Comparison of ENCODE assay signal across 8 mouse cellular contexts in genomic region chr9:108569381-108570206, GRCm38 (mm10). TPM values are rescaled to one million over a fixed set of nuclear protein-coding genes. Genes with fewer than 3 reads are reported as not detected.
A peak's percentile ranks its signal among the peaks of the same experiment; 100 is the strongest.
DNase-seq lines count a peak whose midpoint lies in the region; ATAC-seq and TF ChIP-seq lines count a peak whose summit lies in the region.

Gene Dalrd3, plus strand, starts transcription at chr9:108569886.

- H3K36me3 ChIP-seq in embryonic facial prominence, embryonic 13.5 days = peaks cover 54% of the 10 kb centered on the region
- no peaks in the 10 kb centered on the region for H3K36me3 ChIP-seq in kidney, adult 2 months (ENCODE audit: control insufficient read depth, insufficient read depth, low read length)
- peaks cover 52% of the 10 kb centered on the region for H3K36me3 ChIP-seq in limb, embryonic 15.5 days

- H3K4me3 ChIP-seq in embryonic facial prominence, embryonic 13.5 days = peak within 1 kb of the TSS; percentile 68
- H3K4me3 ChIP-seq in kidney, adult 2 months (ENCODE audit: insufficient read depth, low read depth, low read length) = peak within 1 kb of the TSS; percentile 90
- peak within 1 kb of the TSS; percentile 63 for H3K4me3 ChIP-seq in limb, embryonic 15.5 days

- peaks cover 51% of the 10 kb centered on the region for H3K4me1 ChIP-seq in embryonic facial prominence, embryonic 13.5 days
- peaks cover 10% of the 10 kb centered on the region; the same call in 1 of the 2 replicates for H3K4me1 ChIP-seq in kidney, adult 2 months (ENCODE audit: control insufficient read depth, insufficient read depth, low read length)
- H3K4me1 ChIP-seq in limb, embryonic 15.5 days = peaks cover 50% of the 10 kb centered on the region

- peak; percentile 95 for DNase-seq in 3T3-L1 (ENCODE audit: low read depth, low spot score)
- peak; percentile 94 to 96 for DNase-seq in adrenal gland, postnatal 36 days
- DNase-seq in heart, adult 18-20 months = peak; percentile 89 to 95
- peak; percentile 98 for DNase-seq in kidney, adult 2 months
- DNase-seq in monocyte, adult 2 months (ENCODE audit: low read depth in 1 of 2, low spot score in 2 of 2) = peak; percentile 58 to 78
- peak; percentile 92 to 94 for DNase-seq in spleen, postnatal 36 days (ENCODE audit: low spot score in 2 of 2)

- no peak for TF ChIP-seq CTCF in kidney, adult 2 months (conservative IDR thresholded peaks at IDR 0.05; ENCODE audit: insufficient read depth, insufficient read length, low read depth, low read length)

- peak; percentile 45 for ATAC-seq in embryonic facial prominence, embryonic 13.5 days (ENCODE audit: insufficient number of reproducible peaks, insufficient read depth, low FRiP score, low TSS enrichment, low read depth)
- peak; percentile 55 for ATAC-seq in limb, embryonic 15.5 days (ENCODE audit: insufficient number of reproducible peaks, low FRiP score, low TSS enrichment, low read depth)

- TF ChIP-seq POLR2A in kidney, adult 2 months (IDR thresholded peaks at IDR 0.05; ENCODE audit: low read depth, low read length) = no peak

- peak within 1 kb of the TSS; percentile 99 for H3K4me2 ChIP-seq in embryonic facial prominence, embryonic 13.5 days
- H3K4me2 ChIP-seq in limb, embryonic 15.5 days = peak within 1 kb of the TSS; percentile 98

- H3K27ac ChIP-seq in embryonic facial prominence, embryonic 13.5 days = peak within 1 kb of the TSS; percentile 73
- peak within 1 kb of the TSS; percentile 35 for H3K27ac ChIP-seq in kidney, adult 2 months (ENCODE audit: insufficient read depth, low read depth, low read length)
- H3K27ac ChIP-seq in limb, embryonic 15.5 days = peak within 1 kb of the TSS; percentile 96

- WGBS in embryonic facial prominence, embryonic 13.5 days = 5% methylated on average over 42 of the region's 42 CpGs
- WGBS in kidney, adult 2 months = 5% methylated on average over 42 of the region's 42 CpGs
- 6% methylated on average over 42 of the region's 42 CpGs for WGBS in limb, embryonic 15.5 days

- H3K9me3 ChIP-seq in embryonic facial prominence, embryonic 13.5 days = no peaks in the 10 kb centered on the region
- H3K9me3 ChIP-seq in limb, embryonic 15.5 days = no peaks in the 10 kb centered on the region

- peak within 1 kb of the TSS; percentile 78 for H3K9ac ChIP-seq in embryonic facial prominence, embryonic 13.5 days
- peak within 1 kb of the TSS; percentile 55 for H3K9ac ChIP-seq in limb, embryonic 15.5 days

- H3K27me3 ChIP-seq in embryonic facial prominence, embryonic 13.5 days = no peaks in the 10 kb centered on the region
- H3K27me3 ChIP-seq in kidney, adult 2 months (replicated peaks; ENCODE audit: control insufficient read depth, insufficient read depth, low read length) = no peaks in the 10 kb centered on the region
- H3K27me3 ChIP-seq in limb, embryonic 15.5 days = no peaks in the 10 kb centered on the region

RNA-seq across cellular contexts. Expression of gene Dalrd3, which starts in this region (rescaled TPM):
- 10 to 100 TPM; 61.1 to 72.7 TPM for total RNA-seq in adrenal gland, postnatal 36 days (2021)
- 176 and 185 TPM in 2 replicates for polyA plus RNA-seq in embryonic facial prominence, embryonic 13.5 days (2015; fragmentation: Nextera tagmentation; extraction: Ambion mirVana)
- total RNA-seq in heart, adult 18-20 months (2021) = 10 to 100 TPM; 21.3 to 21.9 TPM
- 220 and 295 TPM in 2 replicates for polyA plus RNA-seq in kidney, adult 2 months (2012; rRNA removed)
- polyA plus RNA-seq in limb, embryonic 15.5 days (2015; fragmentation: Nextera tagmentation; extraction: Ambion mirVana) = 109 and 122 TPM in 2 replicates

Comparison
In these comparisons a context has a peak if more than half of its experiments do, and no peak if none do; other contexts are left out.
1. Peak in every context shown above with its lines: DNase-seq, ATAC-seq, H3K4me3 ChIP-seq and H3K27ac ChIP-seq.
2. H3K27ac ChIP-seq: peak in every context shown above with its lines; median percentile 96 in limb, embryonic 15.5 days; 73 in embryonic facial prominence, embryonic 13.5 days; 35 in kidney, adult 2 months.